Mouse (Mus musculus) gastrocnemius, adult 2 months (tissue): Measurements from ENCODE around the gene Hdhd5. TPM values are rescaled to one million over a fixed set of nuclear protein-coding genes. Genes with fewer than 3 reads are reported as not detected.

ENCODE experiments used
- DNase-seq: peaks from one replicate; pipeline ENCODE4 v3.0.0; 2022
- H3K27ac ChIP-seq: fragments of 200-600 bp; 2 replicates; pipeline ENCODE4 v1.8.1; 2022; ENCODE audit warnings: mild to moderate bottlenecking
- H3K4me3 ChIP-seq: fragments of 200-600 bp; 2 replicates; pipeline ENCODE4 v1.8.1; 2022; ENCODE audit warnings: mild to moderate bottlenecking, moderate library complexity
- CTCF ChIP-seq: fragments of 200-600 bp; IDR thresholded peaks from 2 replicates; pipeline ENCODE4 v1.8.1; 2022; ENCODE audit warnings: antibody characterized with exemption, mild to moderate bottlenecking, moderate library complexity
- intact Hi-C: fragments of 180-260 bp; cut with DNase I; formaldehyde crosslinking; loops from one replicate; pipeline ENCODE4 v1.15.1; 2025
- long read RNA-seq, 2 experiments: library from polyadenylated mRNA; stranded (forward); transcript quantifications; one replicate each; pipeline ENCODE4 v2.0.0; 2021
- total RNA-seq, 2 experiments: library from RNA; stranded (reverse); gene quantifications; 2 replicates each; pipeline ENCODE4 v1.2.3; 2021

Hdhd5 gene
- total RNA-seq, result 10 to 100 TPM; 19.4 to 28.5 TPM
- long read RNA-seq, experiment 1, transcript Hdhd5-201 (8 exons, 1,928 nt), result major isoform, 45 of 56 reads
- long read RNA-seq, experiment 1, partial matches to known transcripts, result 3 of 56 reads
- long read RNA-seq, experiment 1, other reads (novel, unspliced or antisense), result 8 of 56 reads
- long read RNA-seq, experiment 2, transcript Hdhd5-201 (8 exons, 1,928 nt), result major isoform, 43 of 48 reads
- long read RNA-seq, experiment 2, partial matches to known transcripts, result 0 of 48 reads
- long read RNA-seq, experiment 2, other reads (novel, unspliced or antisense), result 5 of 48 reads

DNA sequence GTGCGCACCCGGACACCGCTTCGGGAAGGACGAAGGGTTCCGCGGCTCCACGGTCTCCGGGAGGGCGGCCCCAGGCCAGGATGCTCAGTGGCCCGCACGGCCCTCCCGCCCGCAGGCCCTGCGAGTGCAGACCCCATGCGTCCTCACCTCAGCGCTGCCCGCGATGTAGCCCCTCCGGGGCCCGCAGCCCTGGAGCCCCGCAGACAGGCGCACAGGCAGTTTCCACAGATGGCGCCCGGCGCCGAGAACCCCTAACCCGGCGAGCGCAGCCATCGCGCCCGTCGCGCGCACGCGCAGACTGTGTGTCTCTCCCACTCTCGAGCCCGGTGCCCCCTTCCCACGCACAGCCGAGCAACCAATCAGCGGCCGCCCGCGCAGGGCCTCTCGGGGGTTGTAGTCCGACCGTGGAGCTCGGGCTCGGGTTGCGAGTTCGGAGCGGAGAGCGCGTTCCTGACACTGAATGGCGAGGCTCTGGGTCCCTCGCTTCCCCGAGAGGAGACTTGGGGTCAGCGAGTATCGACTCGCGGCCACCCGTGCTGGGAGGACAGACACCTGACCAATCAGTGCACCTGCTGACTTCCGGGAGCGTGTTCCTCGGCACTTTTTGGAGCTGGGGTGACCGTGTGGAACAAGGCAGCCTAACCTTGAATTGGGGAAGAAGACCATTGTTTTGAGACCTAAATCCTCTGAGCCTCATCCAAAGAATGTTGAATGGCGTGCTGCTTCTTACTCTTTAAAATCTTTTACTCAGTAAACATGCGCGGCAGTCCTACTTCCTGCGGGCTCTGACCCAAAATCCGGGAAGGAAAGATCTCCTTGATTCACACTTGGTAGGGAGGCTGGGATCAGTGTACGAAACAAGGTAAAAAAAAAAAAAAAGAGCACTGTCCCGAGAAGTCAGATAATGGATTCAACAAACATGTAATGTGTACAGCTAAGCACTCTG, at the start of gene Hdhd5:
Hdhd5 (minus strand) TSS at position 300 of the 946 bp plus-strand sequence.
- peak within 1 kb of the TSS; percentile 93 for H3K27ac ChIP-seq
- peak; percentile 97 for DNase-seq
- intact Hi-C loops, result loop anchor here (2.0 kb wide), 1 partner anchor 136 kb away; the partner anchor contains the start of gene Cecr2

DNA sequence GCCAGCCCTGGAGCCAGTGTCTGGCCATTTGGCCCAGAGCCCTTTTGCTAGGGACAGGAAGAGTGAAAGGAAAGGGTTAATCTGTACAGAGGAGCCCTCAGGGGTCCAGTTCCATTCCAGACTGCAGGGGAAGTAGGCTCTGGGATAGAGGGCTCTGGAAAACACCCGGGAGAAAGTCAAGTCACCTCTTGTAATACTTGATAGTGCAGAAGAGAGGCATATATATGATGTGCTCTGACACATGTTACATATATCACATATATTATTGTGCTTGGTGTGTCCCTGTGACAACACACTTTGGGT, 49.5 kb upstream of the Hdhd5 start:
- no peak for TF ChIP-seq CTCF
- DNase-seq, result no peak
- peak overlapping the region; percentile 92 for H3K27ac ChIP-seq
- intact Hi-C loops, result loop anchor here (1.0 kb wide), 1 partner anchor 156 kb away; no protein-coding TSS in a partner anchor
- H3K4me3 ChIP-seq, result peak overlapping the region; percentile 68

More for the DNA sequence above, at the start of gene Hdhd5:
- TF ChIP-seq CTCF, result no peak; the same call in 1 of the 2 replicates
- peak within 1 kb of the TSS; percentile 94 for H3K4me3 ChIP-seq

DNA sequence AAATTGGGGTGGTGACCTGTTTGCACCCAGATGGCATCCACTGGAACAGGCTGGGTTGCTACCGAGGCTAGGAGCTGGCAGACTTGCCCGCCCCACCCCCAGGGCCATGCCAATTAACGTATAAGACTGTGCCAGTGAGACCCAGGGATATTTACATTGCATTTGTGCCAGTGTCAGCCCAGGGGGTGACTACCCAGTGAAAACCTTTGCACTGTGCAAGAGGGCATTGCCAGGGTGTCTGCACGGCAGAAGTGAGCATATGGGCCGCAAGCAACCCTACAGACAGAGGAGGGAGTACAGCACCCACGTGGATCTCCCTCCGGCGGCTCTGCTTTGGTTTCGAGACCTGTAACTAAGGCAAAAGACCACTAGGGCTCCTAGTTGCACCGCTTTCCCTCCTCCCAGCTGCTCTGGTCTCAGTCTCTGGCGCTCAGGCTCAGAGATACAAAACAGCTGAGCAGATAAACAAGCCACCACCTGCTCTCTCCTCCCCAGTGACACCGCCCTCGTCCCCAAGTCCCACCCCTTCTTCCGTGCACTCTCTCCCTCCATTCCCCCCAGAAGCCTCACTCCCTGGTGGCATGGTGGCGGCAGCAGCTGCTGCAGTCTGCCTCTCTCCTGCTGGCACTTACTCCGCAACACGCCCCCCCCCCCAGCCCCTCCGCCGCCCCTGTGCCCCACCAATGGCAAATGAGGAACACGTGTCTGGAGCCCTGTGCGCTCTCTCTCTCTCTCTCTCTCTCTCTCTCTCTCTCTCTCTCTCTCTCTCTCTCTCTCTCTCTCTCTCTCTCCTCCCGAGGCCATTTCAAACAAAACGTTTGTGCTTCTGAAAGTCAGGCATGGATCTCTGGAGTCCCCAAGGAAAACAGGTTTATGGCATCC, 49.0 kb upstream of the Hdhd5 start:
- DNase-seq, result peak; percentile 78
- H3K27ac ChIP-seq, result peak overlapping the region; percentile 92
- H3K4me3 ChIP-seq, result peak overlapping the region; percentile 68
- peak; percentile 56 for TF ChIP-seq CTCF
- intact Hi-C loops, result loop anchor here (1.0 kb wide), 1 partner anchor 156 kb away; no protein-coding TSS in a partner anchor

DNA sequence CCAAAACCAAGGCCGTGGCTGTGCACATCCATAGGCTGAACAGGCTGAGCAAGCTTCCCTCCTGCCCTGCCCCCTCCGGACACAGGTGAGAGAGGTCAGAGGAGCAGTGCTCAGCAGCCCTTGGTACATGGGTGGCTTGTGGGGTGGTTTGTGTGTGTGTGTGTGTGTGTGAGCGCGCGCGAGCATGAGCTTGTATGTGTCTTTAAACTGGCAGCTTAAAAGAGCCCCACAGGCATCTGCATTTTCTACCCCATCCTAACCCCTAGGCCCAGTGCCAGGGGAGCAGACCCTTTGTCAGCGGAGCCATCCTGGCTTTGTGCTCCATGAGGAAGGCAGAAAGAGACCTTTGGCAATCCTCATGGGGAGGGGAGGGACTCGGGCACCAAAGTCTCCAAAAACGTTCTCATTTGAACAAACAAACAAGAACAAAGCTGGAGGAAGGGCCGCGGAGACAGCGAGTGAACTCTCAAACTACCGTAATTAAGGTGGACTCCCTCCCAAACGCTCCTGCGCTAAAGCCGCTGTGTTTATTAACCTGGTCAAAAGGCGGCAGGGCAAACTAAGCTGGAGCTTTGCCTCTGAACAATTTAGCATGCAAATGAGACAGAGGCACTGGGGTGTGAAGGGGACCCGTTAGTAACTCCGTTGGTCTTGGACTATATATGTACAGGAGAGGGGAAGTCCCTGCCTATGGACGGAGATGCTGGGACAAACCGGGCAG, 48.2 kb upstream of the Hdhd5 start:
- DNase-seq, result no peak
- no peak for TF ChIP-seq CTCF
- intact Hi-C loops, result no loop called here
- peak overlapping the region; percentile 68 for H3K4me3 ChIP-seq
- H3K27ac ChIP-seq, result peak overlapping the region; percentile 92

DNA sequence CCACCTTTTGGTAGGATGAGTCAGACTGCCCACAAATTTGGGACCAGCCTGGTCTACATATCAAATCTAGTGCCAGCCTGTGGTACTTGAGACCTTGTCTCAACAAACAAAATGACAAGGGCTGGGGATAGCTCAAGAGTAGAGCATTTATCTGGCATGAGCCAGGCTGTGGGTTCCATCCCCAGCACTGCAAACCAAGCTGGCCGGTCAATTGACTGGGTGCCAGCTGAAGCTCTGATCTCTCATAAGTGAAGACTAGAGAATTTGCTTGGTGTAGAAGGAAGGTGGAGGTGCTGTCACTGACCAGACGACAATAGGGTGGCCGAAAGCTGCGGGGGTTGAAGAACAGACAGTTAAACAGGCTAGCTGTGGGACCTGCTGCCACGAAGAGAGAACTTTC, 47.4 kb upstream of the Hdhd5 start:
- Histone ChIP-seq H3K4me3 (no peak overlapping the region), H3K27ac (peak overlapping the region; percentile 92; the same call in 1 of the 2 replicates)
- intact Hi-C loops, result no loop called here
- DNase-seq, result no peak
- no peak for TF ChIP-seq CTCF

DNA sequence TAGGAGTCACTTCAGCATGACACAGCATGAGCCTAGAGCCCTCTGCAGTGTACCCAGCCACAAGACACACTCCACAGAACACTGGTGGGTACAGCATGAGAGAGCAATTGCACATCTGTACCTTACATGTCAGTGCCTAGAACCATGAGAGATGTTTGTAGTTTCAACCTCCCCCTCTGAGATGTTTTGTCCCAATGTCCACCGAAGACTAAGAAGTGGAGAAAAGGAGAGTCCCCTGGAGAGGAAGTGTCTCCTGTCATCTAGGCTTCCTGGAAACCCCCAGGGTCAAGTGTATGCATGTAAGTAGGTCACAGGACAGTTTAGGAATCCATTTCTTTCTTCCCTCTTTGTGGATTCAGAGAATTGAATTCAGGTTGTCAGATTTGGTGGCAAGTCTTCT, 41.3 kb upstream of the Hdhd5 start:
- intact Hi-C loops, result no loop called here
- no peak for TF ChIP-seq CTCF
- Histone ChIP-seq H3K4me3 (no peak overlapping the region), H3K27ac (no peak overlapping the region)
- no peak for DNase-seq

DNA sequence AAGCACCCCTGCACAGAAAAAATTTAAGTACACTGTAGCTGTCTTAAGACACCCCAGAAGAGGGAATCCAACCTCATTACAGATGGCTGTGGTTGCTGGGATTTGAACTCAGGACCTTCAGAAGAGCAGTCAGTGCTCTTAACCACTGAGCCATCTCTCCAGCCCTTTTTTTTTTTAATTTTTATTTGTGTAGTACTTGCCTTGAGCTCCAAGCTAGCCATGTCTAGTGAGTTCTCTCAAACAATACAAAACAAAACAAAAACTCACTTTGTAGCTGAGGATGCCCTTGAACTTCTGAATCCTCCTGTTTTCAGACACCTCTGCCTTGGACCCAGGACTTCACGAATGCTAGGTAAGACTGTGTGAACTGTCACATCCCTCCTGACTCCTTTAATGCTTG, 37.1 kb upstream of the Hdhd5 start:
- TF ChIP-seq CTCF, result no peak
- intact Hi-C loops, result no loop called here
- DNase-seq, result no peak
- no peak overlapping the region for H3K27ac ChIP-seq
- no peak overlapping the region for H3K4me3 ChIP-seq

DNA sequence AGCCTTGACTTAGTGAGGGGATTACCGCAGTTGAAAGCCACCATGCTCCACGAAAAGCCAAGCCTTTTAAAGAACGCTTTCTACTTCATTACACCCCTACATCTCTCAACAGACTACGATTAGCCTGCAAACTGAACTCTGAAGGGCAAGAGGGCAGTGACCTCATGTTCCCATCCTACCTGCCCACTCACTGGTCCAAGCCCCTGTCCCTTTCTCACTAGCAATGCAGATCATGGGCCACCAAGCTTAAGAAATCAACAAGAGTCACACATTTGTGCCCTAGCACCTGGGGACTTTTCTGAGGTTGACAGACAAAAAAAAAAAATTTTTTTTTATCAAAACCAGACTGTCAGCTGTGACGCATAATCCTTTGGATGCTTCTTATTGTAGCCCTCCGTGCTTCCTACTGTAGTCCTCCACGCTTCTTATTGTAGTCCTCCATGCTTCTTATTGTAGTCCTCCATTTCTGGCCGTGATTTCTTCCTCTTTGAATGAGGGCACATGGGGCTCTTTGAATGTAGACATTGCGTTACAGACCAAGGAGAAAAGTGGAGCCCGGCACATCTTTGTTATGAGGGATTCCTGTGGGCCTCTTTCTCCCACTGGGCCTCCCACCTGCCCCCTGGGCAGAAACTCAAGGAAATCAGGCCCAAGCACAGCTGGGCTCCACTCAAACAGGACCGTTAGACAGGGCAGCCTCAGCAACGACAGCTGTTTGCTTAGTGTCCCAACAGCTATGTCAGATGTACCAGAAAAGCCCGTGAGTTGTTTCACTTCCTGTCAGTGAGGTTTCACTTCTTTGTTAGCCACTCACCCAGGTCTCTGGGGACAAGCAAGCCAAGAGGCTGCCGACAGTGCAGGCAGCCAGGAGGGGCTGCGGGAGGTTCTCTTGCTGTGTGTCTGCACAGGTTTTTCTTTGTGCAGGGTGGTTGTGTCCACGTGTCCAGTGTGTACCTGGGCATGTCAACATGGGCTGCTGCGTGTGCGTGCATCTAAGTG, 36.1 kb upstream of the Hdhd5 start:
- Histone ChIP-seq H3K27ac (peak overlapping the region; percentile 53; the same call in 1 of the 2 replicates), H3K4me3 (no peak overlapping the region)
- intact Hi-C loops, result no loop called here
- TF ChIP-seq CTCF, result no peak
- no peak for DNase-seq

DNA sequence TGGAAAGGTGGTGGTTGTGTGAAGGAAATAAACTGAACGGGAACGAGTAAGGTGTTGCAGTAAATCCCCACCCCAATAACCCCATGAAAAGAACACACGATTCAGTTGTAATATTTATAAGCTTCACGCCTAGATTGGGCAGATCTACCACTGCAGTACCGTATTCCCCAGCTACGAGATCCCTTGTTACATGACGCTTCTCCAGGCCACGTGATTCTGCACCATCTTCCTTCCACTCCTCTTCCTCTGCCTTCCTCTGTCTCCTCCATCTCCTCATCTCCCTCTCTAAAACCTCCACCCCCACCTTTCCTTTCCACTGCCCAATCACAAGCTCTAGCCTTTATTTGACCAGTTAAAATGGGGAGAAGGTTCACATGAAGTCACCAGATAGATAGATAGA, 25.5 kb upstream of the Hdhd5 start:
- Histone ChIP-seq H3K27ac (no peak overlapping the region), H3K4me3 (no peak overlapping the region)
- no peak for TF ChIP-seq CTCF
- intact Hi-C loops, result no loop called here
- DNase-seq, result no peak

DNA sequence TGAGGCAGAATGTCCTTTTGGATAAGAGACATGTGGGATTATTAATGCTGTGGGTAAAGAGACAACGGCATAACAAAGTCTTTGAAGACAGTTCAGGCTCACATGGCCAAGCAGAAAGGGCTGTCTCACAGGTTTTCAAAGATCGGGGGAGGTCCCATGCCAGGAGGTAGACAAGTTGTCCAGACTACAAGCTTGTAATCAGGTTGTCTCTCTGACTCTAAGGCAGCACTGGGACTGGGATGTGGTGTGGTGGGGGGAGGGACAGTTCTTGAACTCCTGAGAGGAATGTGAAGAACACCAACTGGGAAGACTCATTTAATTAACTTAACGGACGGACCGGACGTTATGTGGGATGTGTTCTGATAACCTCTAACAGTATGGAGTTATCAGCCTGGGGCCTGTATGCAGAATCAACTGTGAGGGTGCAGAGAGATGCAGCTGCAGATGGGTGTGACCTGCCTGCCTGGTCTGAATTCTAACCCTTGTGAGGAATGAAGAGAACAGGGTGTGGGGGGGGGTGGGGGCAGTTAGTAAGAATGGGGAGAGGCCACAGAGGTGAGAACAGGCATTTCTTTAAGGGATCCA, 25.0 kb upstream of the Hdhd5 start:
- no peak for DNase-seq
- intact Hi-C loops, result no loop called here
- H3K4me3 ChIP-seq, result no peak overlapping the region
- no peak overlapping the region for H3K27ac ChIP-seq
- TF ChIP-seq CTCF, result no peak
